Mouse (Mus musculus) midbrain, embryonic 16.5 days (tissue): Measurements from ENCODE around the gene Gm48551. TPM values are rescaled to one million over a fixed set of nuclear protein-coding genes. Genes with fewer than 3 reads are reported as not detected.

Experiments
- ATAC-seq: fragments of 200-750 bp; cut with Nextera tagmentation; 2 replicates; pipeline ENCODE4 v1.8.0; 2017; ENCODE audit warnings: moderate TSS enrichment
- H3K27ac ChIP-seq: fragments of 300-500 bp; sonication (generic); 2 replicates; pipeline ENCODE4 v1.5.1; 2014; ENCODE audit warnings: mild to moderate bottlenecking, low read length, mixed read lengths
- H3K27me3 ChIP-seq: fragments of 300-500 bp; sonication (generic); 2 replicates; pipeline ENCODE4 v1.6.1; 2014; ENCODE audit warnings: low read depth, low read length, mixed read lengths; ENCODE audit not compliant: control insufficient read depth, insufficient read depth
- H3K36me3 ChIP-seq: fragments of 300-500 bp; sonication (generic); 2 replicates; pipeline ENCODE4 v1.6.1; 2014; ENCODE audit warnings: mild to moderate bottlenecking, low read length, moderate library complexity, mixed read lengths; ENCODE audit not compliant: control insufficient read depth, insufficient read depth
- H3K4me1 ChIP-seq: fragments of 300-500 bp; sonication (generic); 2 replicates; pipeline ENCODE4 v1.6.1; 2014; ENCODE audit warnings: mild to moderate bottlenecking, low read length, mixed read lengths; ENCODE audit not compliant: control insufficient read depth, insufficient read depth
- H3K4me2 ChIP-seq: fragments of 300-500 bp; sonication (generic); 2 replicates; pipeline ENCODE4 v1.6.1; 2014; ENCODE audit warnings: mild to moderate bottlenecking, low read length, mixed read lengths
- H3K4me3 ChIP-seq: fragments of 300-500 bp; sonication (generic); 2 replicates; pipeline ENCODE4 v1.5.1; 2014; ENCODE audit warnings: low read depth, mild to moderate bottlenecking, low read length, moderate library complexity, mixed read lengths
- H3K9ac ChIP-seq: fragments of 300-500 bp; sonication (generic); 2 replicates; pipeline ENCODE4 v1.6.1; 2014; ENCODE audit warnings: low read depth, low read length, mixed read lengths
- H3K9me3 ChIP-seq: fragments of 300-500 bp; sonication (generic); replicated peaks from 2 replicates; pipeline ENCODE4 v1.6.1; 2014; ENCODE audit warnings: mild to moderate bottlenecking, low read length, mixed read lengths; ENCODE audit not compliant: control insufficient read depth, poor library complexity, severe bottlenecking
- WGBS: fragments of 180-500 bp; shearing (Covaris S2); extraction: QIAGEN DNeasy Blood & Tissue Kit; methylation state at CpG from one replicate; pipeline ENCODE4 v1.1.7; 2014; 5-methylcytosine and 5-hydroxymethylcytosine counted together
- polyA plus RNA-seq: library from polyadenylated mRNA; unstranded; fragments of >200 nt; fragmentation: Nextera tagmentation; extraction: Ambion mirVana; gene quantifications from 2 replicates; pipeline ENCODE4 v1.2.1, GENCODE M21; 2015

Gene Gm48551
- polyA plus RNA-seq, 1 experiment from 2014 or later = 6.1 TPM

GRCm38 (mm10) chr10:81427804-81428506 lies 43.7 kb downstream of the Gm48551 start:
- H3K27me3 ChIP-seq = peaks cover 14% of the 10 kb centered on the region
- H3K36me3 ChIP-seq = no peaks in the 10 kb centered on the region
- H3K9me3 ChIP-seq = no peaks in the 10 kb centered on the region
- no peak overlapping the region for H3K9ac ChIP-seq
- no peak for ATAC-seq
- H3K27ac ChIP-seq = no peak overlapping the region
- H3K4me3 ChIP-seq = no peak overlapping the region
- H3K4me2 ChIP-seq = no peak overlapping the region
- peaks cover 48% of the 10 kb centered on the region for H3K4me1 ChIP-seq
- WGBS = 73% methylated on average over 8 of the region's 8 CpGs

GRCm38 (mm10) chr10:81428507-81428870 lies 44.2 kb downstream of the Gm48551 start:
- H3K27me3 ChIP-seq = peaks cover 14% of the 10 kb centered on the region
- no peaks in the 10 kb centered on the region for H3K36me3 ChIP-seq

GRCm38 (mm10) chr10:81429092-81429491 lies 44.8 kb downstream of the Gm48551 start:
- Histone ChIP-seq H3K4me2 (peak overlapping the region; percentile 89), H3K36me3 (no peaks in the 10 kb centered on the region), H3K4me1 (peaks cover 53% of the 10 kb centered on the region), H3K27me3 (peaks cover 14% of the 10 kb centered on the region), H3K27ac (no peak overlapping the region), H3K4me3 (no peak overlapping the region; the same call in 1 of the 2 replicates), H3K9ac (no peak overlapping the region), H3K9me3 (no peaks in the 10 kb centered on the region)
- no peak for ATAC-seq
- WGBS = 31% methylated on average over 2 of the region's 2 CpGs

More at GRCm38 (mm10) chr10:81428507-81428870, 44.2 kb downstream of the Gm48551 start:
- Histone ChIP-seq H3K9me3 (no peaks in the 10 kb centered on the region), H3K27ac (no peak overlapping the region), H3K4me2 (no peak overlapping the region), H3K4me1 (peaks cover 53% of the 10 kb centered on the region), H3K4me3 (no peak overlapping the region), H3K9ac (no peak overlapping the region)
- ATAC-seq = no peak
- 90% methylated on average over 7 of the region's 7 CpGs for WGBS

- 0 out of 2 replicates have a peak, but pooled peaks have one; percentile 1 for ATAC-seq
- peak overlapping the region; percentile 94 for H3K27ac ChIP-seq
- H3K4me1 ChIP-seq = peaks cover 48% of the 10 kb centered on the region
These were observed 45.4 kb downstream of the Gm48551 start for GRCm38 (mm10) chr10:81429605-81430061.

GRCm38 (mm10) chr10:81430141-81430830 lies 46.0 kb downstream of the Gm48551 start:
- ATAC-seq = no peak; the same call in 1 of the 2 replicates

More at GRCm38 (mm10) chr10:81429605-81430061, 45.4 kb downstream of the Gm48551 start:
- H3K27me3 ChIP-seq = peaks cover 14% of the 10 kb centered on the region
- H3K9ac ChIP-seq = peak overlapping the region; percentile 91
- no peaks in the 10 kb centered on the region for H3K36me3 ChIP-seq
- H3K9me3 ChIP-seq = no peaks in the 10 kb centered on the region
- 0% methylated on average over 17 of the region's 20 CpGs for WGBS
- peak overlapping the region; percentile 89 for H3K4me2 ChIP-seq
- H3K4me3 ChIP-seq = peak overlapping the region; percentile 75

GRCm38 (mm10) chr10:81430831-81431525 lies 46.7 kb downstream of the Gm48551 start:
- H3K9me3 ChIP-seq = no peaks in the 10 kb centered on the region
- H3K4me2 ChIP-seq = peak overlapping the region; percentile 89
- WGBS = 2% methylated on average over 43 of the region's 70 CpGs
- peak overlapping the region; percentile 91 for H3K9ac ChIP-seq
- peak overlapping the region; percentile 75 for H3K4me3 ChIP-seq
- H3K36me3 ChIP-seq = no peaks in the 10 kb centered on the region
- H3K4me1 ChIP-seq = peaks cover 36% of the 10 kb centered on the region
- H3K27me3 ChIP-seq = peaks cover 8% of the 10 kb centered on the region
- ATAC-seq = 0 out of 2 replicates have a peak, but pooled peaks have one; percentile 8
- peak overlapping the region; percentile 94 for H3K27ac ChIP-seq

More at GRCm38 (mm10) chr10:81430141-81430830, 46.0 kb downstream of the Gm48551 start:
- Histone ChIP-seq H3K9me3 (no peaks in the 10 kb centered on the region), H3K27ac (peak overlapping the region; percentile 94), H3K4me3 (peak overlapping the region; percentile 75), H3K9ac (peak overlapping the region; percentile 91), H3K4me1 (peaks cover 43% of the 10 kb centered on the region), H3K27me3 (peaks cover 13% of the 10 kb centered on the region), H3K4me2 (peak overlapping the region; percentile 89), H3K36me3 (no peaks in the 10 kb centered on the region)
- WGBS = under 1% methylated on average over 63 of the region's 89 CpGs

GRCm38 (mm10) chr10:81431526-81432168 lies 47.4 kb downstream of the Gm48551 start:
- Histone ChIP-seq H3K9ac (peak overlapping the region; percentile 91), H3K36me3 (no peaks in the 10 kb centered on the region), H3K27me3 (peaks cover 8% of the 10 kb centered on the region), H3K4me1 (peaks cover 30% of the 10 kb centered on the region), H3K9me3 (no peaks in the 10 kb centered on the region), H3K4me3 (peak overlapping the region; percentile 75), H3K4me2 (peak overlapping the region; percentile 89), H3K27ac (peak overlapping the region; percentile 94)
- peak; percentile 0; the same call in 1 of the 2 replicates for ATAC-seq
- WGBS = 11% methylated on average over 15 of the region's 15 CpGs

GRCm38 (mm10) chr10:81432169-81432867 lies 48.1 kb downstream of the Gm48551 start:
- Histone ChIP-seq H3K4me1 (peaks cover 23% of the 10 kb centered on the region), H3K27ac (peak overlapping the region; percentile 50; the same call in 1 of the 2 replicates), H3K9ac (peak overlapping the region; percentile 51), H3K4me3 (peak overlapping the region; percentile 23), H3K36me3 (no peaks in the 10 kb centered on the region), H3K9me3 (no peaks in the 10 kb centered on the region), H3K27me3 (peaks cover 7% of the 10 kb centered on the region), H3K4me2 (peak overlapping the region; percentile 61)
- 65% methylated on average over 21 of the region's 21 CpGs for WGBS
- ATAC-seq = peak; percentile 6
